Mouse (Mus musculus) hindbrain, embryonic 12.5 days (tissue): ENCODE results near the gene Mfn2. TPM values are rescaled to one million over a fixed set of nuclear protein-coding genes. Genes with fewer than 3 reads are reported as not detected.
"Not testable (repeated sequence)": the region's sequence is repeated elsewhere in the genome, so short reads cannot be mapped to it uniquely, and the experiment has no call there.

Experiments used
- ATAC-seq: fragments of 200-750 bp; cut with Nextera tagmentation; 2 replicates; pipeline ENCODE4 v1.8.0; 2017; ENCODE audit warnings: moderate TSS enrichment; ENCODE audit not compliant: low FRiP score
- H3K27ac ChIP-seq: fragments of 300-500 bp; sonication (generic); 2 replicates; pipeline ENCODE4 v1.5.1; 2016; ENCODE audit warnings: mild to moderate bottlenecking
- H3K27me3 ChIP-seq: fragments of 300-500 bp; sonication (generic); 2 replicates; pipeline ENCODE4 v1.6.1; 2016; ENCODE audit warnings: mild to moderate bottlenecking
- H3K36me3 ChIP-seq: fragments of 300-500 bp; sonication (generic); 2 replicates; pipeline ENCODE4 v1.6.1; 2016; ENCODE audit warnings: mild to moderate bottlenecking
- H3K4me1 ChIP-seq: fragments of 300-500 bp; sonication (generic); 2 replicates; pipeline ENCODE4 v1.6.1; 2016
- H3K4me2 ChIP-seq: fragments of 300-500 bp; sonication (generic); replicated peaks from 2 replicates; pipeline ENCODE4 v1.6.1; 2016; ENCODE audit warnings: mild to moderate bottlenecking
- H3K4me3 ChIP-seq: fragments of 300-500 bp; sonication (generic); 2 replicates; pipeline ENCODE4 v1.5.1; 2016; ENCODE audit warnings: mild to moderate bottlenecking
- H3K9ac ChIP-seq: fragments of 300-500 bp; sonication (generic); 2 replicates; pipeline ENCODE4 v1.6.1; 2016; ENCODE audit warnings: mild to moderate bottlenecking, moderate library complexity
- H3K9me3 ChIP-seq: fragments of 300-500 bp; sonication (generic); replicated peaks from 2 replicates; pipeline ENCODE4 v1.6.1; 2016; ENCODE audit warnings: mild to moderate bottlenecking
- WGBS: fragments of 180-500 bp; shearing (Covaris S2); methylation state at CpG from one replicate; pipeline ENCODE4 v1.1.7; 2016; 5-methylcytosine and 5-hydroxymethylcytosine counted together
- polyA plus RNA-seq: library from polyadenylated mRNA; unstranded; fragments of >200 nt; fragmentation: Nextera tagmentation; extraction: Ambion mirVana; gene quantifications from 2 replicates; pipeline ENCODE4 v1.2.1, GENCODE M21; 2016

Gene Mfn2
- polyA plus RNA-seq, 1 experiment from 2014 or later: 69.7 TPM

GRCm38 (mm10) chr4:147850776-147851175 is 53.7 kb downstream of the Mfn2 start:
- WGBS: 72% methylated on average over 2 of the region's 2 CpGs
- Histone ChIP-seq H3K9me3 (no peaks in the 10 kb centered on the region), H3K4me3 (no peak overlapping the region)

GRCm38 (mm10) chr4:147848584-147848991 is 55.9 kb downstream of the Mfn2 start:
- H3K9ac ChIP-seq: peak overlapping the region; percentile 61
- WGBS: 10% methylated on average over 4 of the region's 4 CpGs
- H3K4me3 ChIP-seq: peak overlapping the region; percentile 69
- H3K4me1 ChIP-seq: peaks cover 11% of the 10 kb centered on the region
- ATAC-seq: peak; percentile 81
- peaks cover 12% of the 10 kb centered on the region for H3K36me3 ChIP-seq
- H3K27ac ChIP-seq: no peak overlapping the region
- peak overlapping the region; percentile 56 for H3K4me2 ChIP-seq
- no peaks in the 10 kb centered on the region for H3K27me3 ChIP-seq
- peaks cover under 1% of the 10 kb centered on the region; the same call in 1 of the 2 replicates for H3K9me3 ChIP-seq

More at GRCm38 (mm10) chr4:147850776-147851175, 53.7 kb downstream of the Mfn2 start:
- Histone ChIP-seq H3K36me3 (no peaks in the 10 kb centered on the region), H3K9ac (no peak overlapping the region), H3K27ac (no peak overlapping the region), H3K27me3 (no peaks in the 10 kb centered on the region), H3K4me1 (peaks cover 11% of the 10 kb centered on the region), H3K4me2 (no peak overlapping the region)
- ATAC-seq: no peak

- 4% methylated on average over 23 of the region's 23 CpGs for WGBS
- peak; percentile 91 for ATAC-seq
- Histone ChIP-seq H3K4me3 (peak within 1 kb of the TSS; percentile 69), H3K4me2 (peak within 1 kb of the TSS; percentile 59), H3K36me3 (peaks cover 19% of the 10 kb centered on the region), H3K9me3 (peaks cover 8% of the 10 kb centered on the region; the same call in 1 of the 2 replicates), H3K9ac (peak within 1 kb of the TSS; percentile 74), H3K4me1 (peaks cover 11% of the 10 kb centered on the region), H3K27me3 (no peaks in the 10 kb centered on the region), H3K27ac (no peak within 1 kb of the TSS)
Observed at GRCm38 (mm10) chr4:147847614-147848583, 56.6 kb downstream of the Mfn2 start, which contains the start of gene Zfp933. Zfp933 (minus strand) TSS chr4:147848366.

GRCm38 (mm10) chr4:147842871-147843270 is 61.6 kb downstream of the Mfn2 start:
- Histone ChIP-seq H3K4me1 (peaks cover 6% of the 10 kb centered on the region), H3K4me3 (no peak overlapping the region), H3K4me2 (no peak overlapping the region), H3K27ac (no peak overlapping the region), H3K9me3 (peaks cover 28% of the 10 kb centered on the region), H3K36me3 (peaks cover 40% of the 10 kb centered on the region), H3K27me3 (no peaks in the 10 kb centered on the region), H3K9ac (no peak overlapping the region)
- 84% methylated on average over 3 of the region's 3 CpGs for WGBS
- no peak for ATAC-seq

GRCm38 (mm10) chr4:147839282-147839681 is 65.2 kb downstream of the Mfn2 start:
- H3K4me3 ChIP-seq, H3K4me1 ChIP-seq, H3K4me2 ChIP-seq, H3K27ac ChIP-seq, H3K9ac ChIP-seq, ATAC-seq, H3K27me3 ChIP-seq: not testable (repeated sequence)
- WGBS: over 99% methylated on average over 19 of the region's 26 CpGs
- H3K36me3 ChIP-seq: peaks cover 34% of the 10 kb centered on the region
- H3K9me3 ChIP-seq: peaks cover 31% of the 10 kb centered on the region

- H3K9ac ChIP-seq: no peak overlapping the region
- H3K27ac ChIP-seq: no peak overlapping the region
- H3K4me1 ChIP-seq: no peaks in the 10 kb centered on the region
- ATAC-seq: no peak
- no peaks in the 10 kb centered on the region for H3K27me3 ChIP-seq
- H3K4me3 ChIP-seq: no peak overlapping the region
- 96% methylated on average over 4 of the region's 4 CpGs for WGBS
- peaks cover 88% of the 10 kb centered on the region for H3K9me3 ChIP-seq
- peaks cover 72% of the 10 kb centered on the region for H3K36me3 ChIP-seq
- no peak overlapping the region for H3K4me2 ChIP-seq
Observed at GRCm38 (mm10) chr4:147824389-147824788, 80.1 kb downstream of the Mfn2 start.

Other genes with a start within 250 kb of the Mfn2 start
- gene Zfp534, start 202.2 kb downstream of the Mfn2 start, polyA plus RNA-seq: not detected in 2 replicates
- 6.6 TPM in 2 replicates for gene Zfp984, start 94.9 kb downstream of the Mfn2 start, polyA plus RNA-seq
- 5.9 and 6.3 TPM in 2 replicates for gene Zfp933, start 56.3 kb downstream of the Mfn2 start, polyA plus RNA-seq
- 45.2 and 46.1 TPM in 2 replicates for gene Miip, start 35.9 kb downstream of the Mfn2 start, polyA plus RNA-seq
- 13.5 and 13.8 TPM in 2 replicates for gene Fv1, start 35.7 kb downstream of the Mfn2 start, polyA plus RNA-seq
- 41.7 and 46.3 TPM in 2 replicates for gene Plod1, start 32.1 kb upstream of the Mfn2 start, polyA plus RNA-seq
- 26.7 and 27.7 TPM in 2 replicates for gene 2510039O18Rik, start 36.2 kb upstream of the Mfn2 start, polyA plus RNA-seq
- 0.57 TPM in 1 of 2 replicates, not detected in the other for gene Nppb, start 81.1 kb upstream of the Mfn2 start, polyA plus RNA-seq
- 1.6 and 1.9 TPM in 2 replicates for gene Nppa, start 96.0 kb upstream of the Mfn2 start, polyA plus RNA-seq
- gene Clcn6, start 134.1 kb upstream of the Mfn2 start, polyA plus RNA-seq: 27.5 and 28.7 TPM in 2 replicates
- gene Mthfr, start 134.4 kb upstream of the Mfn2 start, polyA plus RNA-seq: 34.5 and 34.9 TPM in 2 replicates
- gene Agtrap, start 183.3 kb upstream of the Mfn2 start, polyA plus RNA-seq: 10.3 and 11.9 TPM in 2 replicates
- 85.5 and 89.9 TPM in 2 replicates for gene Mad2l2, start 225.7 kb upstream of the Mfn2 start, polyA plus RNA-seq
- gene Draxin, start 226.0 kb upstream of the Mfn2 start, polyA plus RNA-seq: 11.6 and 12.8 TPM in 2 replicates
- 15.2 and 15.9 TPM in 2 replicates for gene Fbxo6, start 247.4 kb upstream of the Mfn2 start, polyA plus RNA-seq